Mouse (Mus musculus) brown adipose tissue, adult 24 weeks (tissue): Measurements from ENCODE around the gene Synrg. TPM values are rescaled to one million over a fixed set of nuclear protein-coding genes. Genes with fewer than 3 reads are reported as not detected.

Experiments used
- H3K27ac ChIP-seq: fragments of 200-500 bp; replicated peaks from 2 replicates; pipeline ENCODE4 v1.5.1; 2012; ENCODE audit warnings: low read depth, mild to moderate bottlenecking, low read length
- H3K4me1 ChIP-seq: fragments of 200-500 bp; 2 replicates; pipeline ENCODE4 v1.6.1; 2012; ENCODE audit warnings: low read length, mixed read lengths; ENCODE audit not compliant: control insufficient read depth, insufficient read depth, insufficient read length
- H3K4me3 ChIP-seq: fragments of 200-500 bp; 2 replicates; pipeline ENCODE4 v1.5.1; 2012; ENCODE audit warnings: low read depth, mild to moderate bottlenecking, low read length, moderate library complexity; ENCODE audit not compliant: insufficient read depth
- polyA plus RNA-seq: library from polyadenylated mRNA; stranded (reverse); fragments of >200 nt; gene quantifications from 2 replicates; pipeline ENCODE4 v1.2.4, GENCODE M21; 2012; ENCODE audit not compliant: missing spikeins, insufficient read depth, insufficient read length

The Synrg gene
- polyA plus RNA-seq, 1 experiment = 20.3 TPM

GRCm38 (mm10) chr11:83974561-83975346 lies 10.5 kb downstream of the Synrg start:
- Histone ChIP-seq H3K27ac (no peak overlapping the region), H3K4me3 (no peak overlapping the region), H3K4me1 (no peaks in the 10 kb centered on the region)

- Histone ChIP-seq H3K4me1 (no peaks in the 10 kb centered on the region), H3K27ac (no peak overlapping the region), H3K4me3 (no peak overlapping the region)
Measured at GRCm38 (mm10) chr11:83975488-83975887, 11.3 kb downstream of the Synrg start.

DNA sequence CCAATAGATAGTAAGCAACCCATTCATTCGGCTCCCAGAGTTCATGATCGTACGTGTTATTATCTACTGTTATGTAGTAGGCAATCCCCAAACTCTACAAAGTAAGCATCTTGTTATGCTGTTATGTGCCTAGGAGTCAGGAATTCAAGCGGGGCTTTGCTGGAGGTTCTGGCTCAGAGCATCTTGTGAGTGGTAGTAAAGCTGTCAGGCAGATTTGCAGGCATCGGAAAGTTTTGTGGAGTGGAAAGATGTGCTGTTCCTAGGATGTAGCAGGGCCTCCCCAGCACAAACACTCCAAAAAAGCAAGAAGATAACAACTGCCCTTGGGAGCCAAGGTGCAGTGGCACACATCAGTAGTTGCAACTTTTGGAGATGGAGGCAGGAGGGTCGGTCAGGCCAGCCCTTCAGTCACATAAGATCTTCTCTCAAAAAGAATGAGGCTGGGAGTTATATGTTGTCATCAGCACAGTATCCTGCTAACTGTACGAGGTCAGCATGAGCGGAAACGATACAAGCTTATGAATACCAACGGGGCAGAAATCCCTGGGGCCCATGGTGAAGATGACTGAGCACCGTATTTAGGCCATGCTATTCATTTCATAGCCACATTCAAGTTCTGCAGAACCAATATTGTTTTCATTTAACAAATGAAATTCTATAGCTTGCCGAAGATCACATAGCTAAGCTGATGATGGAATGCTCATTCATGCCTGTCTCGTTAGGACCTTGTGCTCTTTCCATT lies 12.2 kb downstream of the Synrg start:
- H3K27ac ChIP-seq = no peak overlapping the region
- no peak overlapping the region for H3K4me3 ChIP-seq
- no peaks in the 10 kb centered on the region for H3K4me1 ChIP-seq

DNA sequence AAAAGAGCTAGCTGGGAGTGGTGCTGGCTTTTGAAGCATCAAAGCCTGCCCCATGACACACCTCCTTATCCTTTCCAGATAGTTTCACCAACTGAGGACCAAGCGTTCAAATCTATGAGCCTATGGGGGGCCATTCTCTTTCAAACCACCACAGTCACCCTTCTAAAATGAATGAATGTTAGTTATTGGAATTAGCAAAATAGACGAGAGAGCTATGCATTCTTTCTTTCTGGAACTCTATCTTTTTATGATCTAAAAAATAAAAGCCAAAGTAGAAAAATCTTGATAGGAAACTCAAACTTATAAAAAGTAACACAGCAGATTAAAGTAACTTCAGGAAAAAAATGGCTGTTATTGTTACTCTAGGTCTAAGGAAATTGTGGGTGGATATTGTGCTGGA lies 13.6 kb downstream of the Synrg start:
- no peaks in the 10 kb centered on the region for H3K4me1 ChIP-seq
- H3K27ac ChIP-seq = no peak overlapping the region
- H3K4me3 ChIP-seq = no peak overlapping the region

- no peak overlapping the region for H3K4me3 ChIP-seq
- H3K27ac ChIP-seq = no peak overlapping the region
- H3K4me1 ChIP-seq = no peaks in the 10 kb centered on the region
Measured at GRCm38 (mm10) chr11:83979992-83980391, 15.8 kb downstream of the Synrg start.

DNA sequence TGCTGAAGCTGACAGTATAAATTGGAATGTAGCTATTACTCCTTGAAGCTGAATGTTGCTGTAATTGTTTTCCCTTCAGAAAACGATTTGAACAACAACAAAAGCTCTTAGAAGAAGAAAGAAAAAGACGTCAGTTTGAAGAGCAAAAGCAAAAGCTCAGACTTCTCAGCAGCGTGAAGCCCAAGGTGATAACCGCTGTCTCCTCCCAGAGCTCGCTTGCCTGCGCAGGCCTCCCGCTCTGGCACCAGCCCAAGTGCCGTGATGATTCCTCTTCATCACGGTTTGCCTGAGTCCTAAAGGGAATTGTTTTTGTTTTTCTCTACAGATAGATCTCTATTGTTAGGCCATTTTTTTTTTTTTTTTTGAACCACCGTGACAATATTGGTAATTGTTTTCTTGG lies 17.1 kb downstream of the Synrg start:
- no peaks in the 10 kb centered on the region for H3K4me1 ChIP-seq
- no peak overlapping the region for H3K4me3 ChIP-seq
- no peak overlapping the region for H3K27ac ChIP-seq

GRCm38 (mm10) chr11:83991701-83992100 lies 27.5 kb downstream of the Synrg start:
- no peak overlapping the region for H3K4me3 ChIP-seq
- H3K4me1 ChIP-seq = no peaks in the 10 kb centered on the region
- H3K27ac ChIP-seq = no peak overlapping the region

- Histone ChIP-seq H3K4me3 (no peak overlapping the region), H3K27ac (no peak overlapping the region), H3K4me1 (no peaks in the 10 kb centered on the region)
Measured at GRCm38 (mm10) chr11:83993428-83993827, 29.2 kb downstream of the Synrg start.

DNA sequence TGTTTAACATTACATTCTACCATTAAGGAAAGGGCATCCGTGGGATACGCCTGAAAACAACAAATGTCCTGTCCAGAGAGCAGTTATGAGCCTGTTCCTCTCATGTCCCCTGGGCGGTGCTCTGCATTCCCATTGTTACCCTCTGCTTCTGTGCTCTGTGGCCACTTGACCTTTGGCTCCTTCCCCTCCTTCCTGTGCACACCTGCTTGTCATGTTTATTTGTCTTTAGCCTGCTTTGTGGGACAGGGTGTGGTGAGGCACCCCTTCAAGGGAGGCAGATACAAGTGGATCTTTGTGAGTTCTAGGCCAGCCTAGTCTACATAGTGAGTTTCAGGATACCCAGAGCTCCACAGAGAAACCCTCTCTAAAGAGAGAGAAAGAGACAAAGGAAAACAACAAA lies 30.3 kb downstream of the Synrg start:
- H3K4me3 ChIP-seq = no peak overlapping the region
- no peak overlapping the region for H3K27ac ChIP-seq
- no peaks in the 10 kb centered on the region for H3K4me1 ChIP-seq

DNA sequence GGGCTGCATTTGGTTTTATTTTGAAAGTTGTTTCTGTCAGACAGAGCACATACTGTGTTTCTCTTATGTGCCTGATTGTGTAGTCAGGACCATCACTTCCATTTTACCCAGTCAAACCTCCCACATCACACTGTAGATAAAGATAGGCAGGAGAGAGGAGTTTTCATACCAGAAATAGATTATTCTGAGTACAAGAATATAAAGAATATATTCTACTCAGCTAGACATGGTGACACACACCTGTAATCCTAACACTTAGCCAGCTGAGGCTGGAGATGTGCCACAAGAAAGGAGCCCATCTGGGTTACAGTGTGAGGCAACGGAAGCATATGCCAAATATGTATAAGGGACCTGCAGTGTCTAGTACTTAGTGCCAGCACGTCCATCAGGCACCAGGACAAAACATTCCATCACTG lies 31.3 kb downstream of the Synrg start:
- Histone ChIP-seq H3K4me1 (no peaks in the 10 kb centered on the region), H3K4me3 (no peak overlapping the region), H3K27ac (no peak overlapping the region)

- Histone ChIP-seq H3K27ac (no peak overlapping the region), H3K4me3 (no peak overlapping the region), H3K4me1 (no peaks in the 10 kb centered on the region)
Measured at GRCm38 (mm10) chr11:83997171-83997868, 33.1 kb downstream of the Synrg start.

- H3K4me3 ChIP-seq = no peak overlapping the region
- no peak overlapping the region for H3K27ac ChIP-seq
- H3K4me1 ChIP-seq = no peaks in the 10 kb centered on the region
Measured at GRCm38 (mm10) chr11:83998993-83999392, 34.8 kb downstream of the Synrg start.

DNA sequence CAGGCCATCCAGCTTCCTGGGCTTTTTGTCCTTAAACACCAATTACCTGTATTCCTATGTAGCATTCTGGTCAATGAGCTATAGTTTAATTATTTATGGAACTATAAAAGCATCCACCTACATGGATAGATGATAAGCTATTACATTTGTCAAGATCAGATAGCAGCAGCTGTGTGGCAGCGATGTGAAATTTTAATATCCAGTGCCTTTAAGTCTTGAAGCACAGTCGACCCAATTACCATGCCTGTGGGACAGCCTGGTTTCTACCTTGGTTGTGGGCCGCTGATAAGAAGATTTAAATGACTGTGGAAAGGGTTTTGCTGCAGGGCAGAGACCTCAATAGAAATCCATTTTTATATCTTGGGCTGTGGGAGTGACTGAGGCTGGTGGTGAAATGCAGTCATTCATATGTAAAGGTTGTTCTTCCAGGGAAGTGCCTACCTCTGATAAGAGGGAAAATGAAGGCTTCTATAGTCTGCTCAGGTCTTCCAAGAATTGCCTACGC lies 35.2 kb downstream of the Synrg start:
- no peak overlapping the region for H3K4me3 ChIP-seq
- no peaks in the 10 kb centered on the region for H3K4me1 ChIP-seq

DNA sequence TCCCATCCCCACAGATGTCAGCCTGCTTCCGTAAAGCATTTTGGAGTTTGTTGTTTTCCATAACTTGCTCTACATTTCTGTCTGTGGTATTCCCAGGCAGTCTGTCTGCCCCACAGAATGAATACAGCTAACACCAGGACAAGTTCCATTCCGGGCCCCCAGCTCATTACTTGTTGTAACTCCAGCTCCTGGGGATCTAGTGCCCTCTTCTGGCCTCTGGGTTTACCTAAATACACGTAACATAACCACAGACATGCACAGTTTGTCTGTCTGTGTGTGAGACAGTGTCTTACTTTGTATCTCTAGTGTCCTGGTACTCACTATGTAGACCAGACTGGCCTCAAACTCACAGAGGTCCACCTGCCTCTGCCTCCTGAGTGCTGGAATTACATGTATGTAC lies 37.0 kb downstream of the Synrg start:
- no peak overlapping the region for H3K4me3 ChIP-seq
- no peaks in the 10 kb centered on the region for H3K4me1 ChIP-seq
- no peak overlapping the region for H3K27ac ChIP-seq

More for the DNA sequence above, 35.2 kb downstream of the Synrg start:
- no peak overlapping the region for H3K27ac ChIP-seq

GRCm38 (mm10) chr11:84003986-84004385 lies 39.8 kb downstream of the Synrg start:
- Histone ChIP-seq H3K4me1 (no peaks in the 10 kb centered on the region), H3K27ac (no peak overlapping the region), H3K4me3 (no peak overlapping the region)
